Mouse (Mus musculus) testis, adult 2 months (tissue): Measurements from ENCODE around the gene Acoxl. TPM values are rescaled to one million over a fixed set of nuclear protein-coding genes. Genes with fewer than 3 reads are reported as not detected.

Source experiments
- H3K27ac ChIP-seq: fragments of 200-500 bp; 2 replicates; pipeline ENCODE4 v1.5.1; 2012; ENCODE audit warnings: low read depth, low read length; ENCODE audit not compliant: control insufficient read depth, insufficient read depth
- H3K27me3 ChIP-seq: fragments of 200-500 bp; 2 replicates; pipeline ENCODE4 v1.6.1; 2012; ENCODE audit warnings: mild to moderate bottlenecking, low read length, moderate library complexity; ENCODE audit not compliant: control insufficient read depth, insufficient read depth
- H3K36me3 ChIP-seq: fragments of 200-500 bp; 2 replicates; pipeline ENCODE4 v1.6.1; 2012; ENCODE audit warnings: mild to moderate bottlenecking, low read length; ENCODE audit not compliant: control insufficient read depth, insufficient read depth
- H3K4me1 ChIP-seq: fragments of 200-500 bp; 2 replicates; pipeline ENCODE4 v1.6.1; 2012; ENCODE audit warnings: low read length; ENCODE audit not compliant: control insufficient read depth, insufficient read depth
- H3K4me3 ChIP-seq: fragments of 200-500 bp; 2 replicates; pipeline ENCODE4 v1.5.1; 2012; ENCODE audit warnings: low read depth, mild to moderate bottlenecking, low read length, moderate library complexity, mixed read lengths; ENCODE audit not compliant: control insufficient read depth
- CTCF ChIP-seq: fragments of 200-500 bp; IDR thresholded peaks from 2 replicates; pipeline ENCODE4 v1.5.1; 2012; ENCODE audit warnings: low read depth, mild to moderate bottlenecking, inconsistent platforms, low read length, moderate library complexity; ENCODE audit not compliant: control insufficient read depth, insufficient read depth, insufficient replicate concordance
- POLR2A ChIP-seq: fragments of 200-500 bp; IDR thresholded peaks from 2 replicates; pipeline ENCODE4 v1.6.1; 2012; ENCODE audit warnings: low read depth, mild to moderate bottlenecking, inconsistent platforms, low read length, moderate library complexity; ENCODE audit not compliant: control insufficient read depth
- polyA plus RNA-seq: library from polyadenylated mRNA; depleted of rRNA; stranded (reverse); fragments of >200 nt; gene quantifications from 2 replicates; pipeline ENCODE4 v1.2.3, GENCODE M21; 2012

The Acoxl gene
- polyA plus RNA-seq, 1 experiment = 0.07 TPM

GRCm38 (mm10) chr2:128156557-128157412 is 318.1 kb downstream of the Acoxl start:
- no peak for TF ChIP-seq CTCF
- no peak for TF ChIP-seq POLR2A
- Histone ChIP-seq H3K27me3 (no peaks in the 10 kb centered on the region), H3K27ac (no peak overlapping the region), H3K4me3 (no peak overlapping the region), H3K36me3 (no peaks in the 10 kb centered on the region), H3K4me1 (no peaks in the 10 kb centered on the region)

- Histone ChIP-seq H3K27ac (no peak overlapping the region), H3K4me1 (no peaks in the 10 kb centered on the region), H3K36me3 (no peaks in the 10 kb centered on the region), H3K4me3 (no peak overlapping the region), H3K27me3 (no peaks in the 10 kb centered on the region)
- no peak for TF ChIP-seq CTCF
- TF ChIP-seq POLR2A = no peak
Observed at GRCm38 (mm10) chr2:128158734-128159410, 320.2 kb downstream of the Acoxl start.

DNA sequence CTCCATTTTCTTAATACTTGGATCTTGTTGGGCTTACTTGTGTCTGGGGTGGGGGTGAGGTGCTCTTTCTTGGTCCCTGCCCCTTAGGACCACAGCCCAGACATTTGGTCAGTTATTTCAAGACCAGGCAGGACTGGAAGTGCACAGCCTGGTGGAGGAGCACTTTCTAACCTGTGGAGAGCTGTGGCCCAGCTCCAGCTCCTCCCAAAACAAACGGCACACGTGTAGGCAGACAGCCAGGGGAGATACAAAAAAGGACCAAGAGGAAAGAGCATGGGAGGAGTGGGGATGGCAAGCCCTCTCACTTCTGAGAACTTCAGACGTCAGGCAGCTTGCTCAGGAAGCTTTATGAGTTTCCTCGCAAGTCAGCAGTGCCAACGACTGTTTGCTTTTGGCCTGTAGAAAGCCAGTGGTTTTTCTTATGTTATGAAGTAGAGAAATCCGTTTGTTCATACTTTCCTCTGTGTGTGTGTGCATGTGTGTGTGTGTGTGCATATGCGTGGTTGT is 321.0 kb downstream of the Acoxl start:
- H3K4me3 ChIP-seq = no peak overlapping the region
- no peak overlapping the region for H3K27ac ChIP-seq
- TF ChIP-seq CTCF (no peak), POLR2A (no peak)
- H3K4me1 ChIP-seq = no peaks in the 10 kb centered on the region
- H3K27me3 ChIP-seq = no peaks in the 10 kb centered on the region
- H3K36me3 ChIP-seq = no peaks in the 10 kb centered on the region

DNA sequence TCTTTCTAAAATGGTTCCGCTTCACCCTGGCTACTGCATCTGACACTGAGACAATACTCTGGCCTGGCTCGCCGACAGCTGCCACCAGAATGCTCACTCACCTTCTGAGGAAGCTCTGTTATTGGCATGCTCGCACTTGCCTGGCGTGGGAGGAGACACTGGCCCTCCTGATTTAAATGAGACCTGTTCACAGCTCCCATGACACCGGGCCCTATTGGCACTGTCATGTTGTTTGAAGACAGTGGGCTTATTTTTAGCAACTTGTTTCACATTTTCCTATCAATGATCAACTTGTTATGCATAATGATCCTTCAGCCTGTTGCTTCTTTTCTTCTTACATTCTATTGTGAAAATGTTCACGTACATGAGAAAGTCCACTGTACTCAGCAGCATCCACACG is 324.5 kb downstream of the Acoxl start:
- TF ChIP-seq CTCF (no peak), POLR2A (no peak)
- H3K4me3 ChIP-seq = no peak overlapping the region
- no peaks in the 10 kb centered on the region for H3K4me1 ChIP-seq
- no peaks in the 10 kb centered on the region for H3K27me3 ChIP-seq
- no peak overlapping the region for H3K27ac ChIP-seq
- H3K36me3 ChIP-seq = no peaks in the 10 kb centered on the region

DNA sequence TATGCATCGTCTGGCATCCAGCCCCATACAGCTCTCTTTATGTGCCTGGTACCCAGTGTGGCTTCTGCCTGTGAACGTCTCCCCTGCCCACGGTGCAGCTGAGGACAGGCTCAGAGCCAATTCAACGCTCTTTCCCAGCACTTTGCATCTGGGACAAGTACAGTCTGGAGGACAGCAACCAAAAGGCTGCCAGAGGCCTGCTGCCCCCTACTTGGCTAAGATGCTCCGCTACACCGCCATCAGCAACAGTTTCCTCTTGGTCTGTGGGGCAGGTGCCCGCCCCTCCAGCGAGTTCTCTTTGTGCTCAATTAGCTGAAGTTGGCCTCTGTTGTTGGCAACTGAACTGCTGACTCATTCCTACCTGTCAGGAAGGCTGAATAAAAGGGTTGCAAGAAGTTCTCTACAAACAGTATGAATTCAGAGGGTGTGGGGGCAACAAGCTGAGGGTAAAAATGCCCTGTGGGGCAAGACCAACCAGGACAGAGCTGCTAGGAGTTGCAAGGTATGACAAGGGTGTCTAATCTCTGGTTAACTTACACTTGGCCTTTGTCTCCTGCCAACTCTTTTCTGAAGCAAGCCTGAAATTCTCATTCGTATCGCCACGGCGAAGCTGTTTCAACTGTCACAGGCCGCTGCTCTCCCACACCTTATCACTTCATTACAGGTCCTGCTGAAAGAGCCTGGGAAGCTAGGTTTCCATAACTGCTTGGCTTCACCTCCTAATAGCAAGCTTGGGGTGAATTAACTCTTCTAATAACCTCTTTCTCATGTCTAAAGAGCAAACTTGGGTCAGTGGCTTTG is 328.1 kb downstream of the Acoxl start:
- H3K4me3 ChIP-seq = no peak overlapping the region
- no peaks in the 10 kb centered on the region for H3K36me3 ChIP-seq
- no peaks in the 10 kb centered on the region for H3K4me1 ChIP-seq
- TF ChIP-seq CTCF = no peak
- no peak for TF ChIP-seq POLR2A
- no peaks in the 10 kb centered on the region for H3K27me3 ChIP-seq
- H3K27ac ChIP-seq = no peak overlapping the region

- TF ChIP-seq CTCF = no peak
- no peak for TF ChIP-seq POLR2A
- Histone ChIP-seq H3K4me3 (no peak overlapping the region), H3K36me3 (no peaks in the 10 kb centered on the region), H3K27ac (no peak overlapping the region), H3K4me1 (no peaks in the 10 kb centered on the region), H3K27me3 (no peaks in the 10 kb centered on the region)
Observed at GRCm38 (mm10) chr2:128167930-128168329, 329.3 kb downstream of the Acoxl start.

- H3K36me3 ChIP-seq = no peaks in the 10 kb centered on the region
- TF ChIP-seq CTCF = no peak
- no peak for TF ChIP-seq POLR2A
- no peak overlapping the region for H3K4me3 ChIP-seq
- peaks cover 5% of the 10 kb centered on the region; the same call in 1 of the 2 replicates for H3K4me1 ChIP-seq
- no peaks in the 10 kb centered on the region for H3K27me3 ChIP-seq
- H3K27ac ChIP-seq = no peak overlapping the region
Observed at GRCm38 (mm10) chr2:128169486-128169885, 330.8 kb downstream of the Acoxl start.
